Mouse (Mus musculus): Measurements from ENCODE around the gene Apol6. TPM values are rescaled to one million over a fixed set of nuclear protein-coding genes. Genes with fewer than 3 reads are reported as not detected.
"Not testable (repeated sequence)": the region's sequence is repeated elsewhere in the genome, so short reads cannot be mapped to it uniquely, and the experiment has no call there.

Apol6 gene
- polyA plus RNA-seq, 1 experiment, result 0.06 TPM

GRCm38 (mm10) chr15:77054611-77055175 is 10.2 kb downstream of the Apol6 start:
- H3ac ChIP-seq (ENCODE audit: control insufficient read depth, insufficient read length, low read depth), result no peak overlapping the region
- H3K36me3 ChIP-seq (ENCODE audit: control insufficient read depth, insufficient read depth), result no peaks in the 10 kb centered on the region
- peaks cover 10% of the 10 kb centered on the region for H3K27me3 ChIP-seq (ENCODE audit: control insufficient read depth, insufficient read depth, insufficient read length)
- no peak overlapping the region for H3K4me3 ChIP-seq (ENCODE audit: insufficient read depth, poor library complexity, severe bottlenecking)
- TF ChIP-seq USF1 (IDR thresholded peaks at IDR 0.05; ENCODE audit: low read depth) (no peak), CEBPB (IDR thresholded peaks at IDR 0.05; ENCODE audit: low read depth) (no peak), FOSL1 (IDR thresholded peaks at IDR 0.05; ENCODE audit: insufficient read depth, low read length, poor library complexity, severe bottlenecking) (no peak), MYOG (IDR thresholded peaks at IDR 0.05; ENCODE audit: control insufficient read depth, extremely low read depth, insufficient read length) (no peak), MAX (IDR thresholded peaks at IDR 0.05) (no peak), CTCF (IDR thresholded peaks at IDR 0.05; ENCODE audit: control insufficient read depth, insufficient read depth, insufficient read length) (no peak), MYOD1 (IDR thresholded peaks at IDR 0.05; ENCODE audit: control insufficient read depth, insufficient read length, low read depth) (no peak)
- H3K79me3 ChIP-seq (ENCODE audit: low read depth), result no peaks in the 10 kb centered on the region
- no peaks in the 10 kb centered on the region for H3K79me2 ChIP-seq (ENCODE audit: control insufficient read depth, insufficient read depth)

- H3K36me3 ChIP-seq (ENCODE audit: control insufficient read depth, insufficient read depth), result no peaks in the 10 kb centered on the region
- no peak for TF ChIP-seq MYOD1 (IDR thresholded peaks at IDR 0.05; ENCODE audit: control insufficient read depth, insufficient read length, low read depth)
- TF ChIP-seq FOSL1 (IDR thresholded peaks at IDR 0.05; ENCODE audit: insufficient read depth, low read length, poor library complexity, severe bottlenecking), result no peak
- TF ChIP-seq CTCF (IDR thresholded peaks at IDR 0.05; ENCODE audit: control insufficient read depth, insufficient read depth, insufficient read length), result no peak
- no peak for TF ChIP-seq USF1 (IDR thresholded peaks at IDR 0.05; ENCODE audit: low read depth)
- no peak for TF ChIP-seq MAX (IDR thresholded peaks at IDR 0.05)
- no peaks in the 10 kb centered on the region for H3K27me3 ChIP-seq (ENCODE audit: control insufficient read depth, insufficient read depth, insufficient read length)
- H3K79me2 ChIP-seq (ENCODE audit: control insufficient read depth, insufficient read depth), result no peaks in the 10 kb centered on the region
- H3ac ChIP-seq (ENCODE audit: control insufficient read depth, insufficient read length, low read depth), result no peak overlapping the region
- no peak overlapping the region for H3K4me3 ChIP-seq (ENCODE audit: insufficient read depth, poor library complexity, severe bottlenecking)
- H3K79me3 ChIP-seq (ENCODE audit: low read depth), result no peaks in the 10 kb centered on the region
Measured at GRCm38 (mm10) chr15:77056001-77056790, 11.7 kb downstream of the Apol6 start.

- Histone ChIP-seq H3K79me3 (ENCODE audit: low read depth) (no peaks in the 10 kb centered on the region), H3K79me2 (ENCODE audit: control insufficient read depth, insufficient read depth) (no peaks in the 10 kb centered on the region), H3K36me3 (ENCODE audit: control insufficient read depth, insufficient read depth) (no peaks in the 10 kb centered on the region), H3K4me3 (ENCODE audit: insufficient read depth, poor library complexity, severe bottlenecking) (no peak overlapping the region), H3ac (ENCODE audit: control insufficient read depth, insufficient read length, low read depth) (no peak overlapping the region), H3K27me3 (ENCODE audit: control insufficient read depth, insufficient read depth, insufficient read length) (no peaks in the 10 kb centered on the region)
- TF ChIP-seq CTCF (IDR thresholded peaks at IDR 0.05; ENCODE audit: control insufficient read depth, insufficient read depth, insufficient read length) (no peak), MYOG (IDR thresholded peaks at IDR 0.05; ENCODE audit: control insufficient read depth, extremely low read depth, insufficient read length) (no peak)
Measured at GRCm38 (mm10) chr15:77056791-77057051, 12.2 kb downstream of the Apol6 start.

- Histone ChIP-seq H3ac (ENCODE audit: control insufficient read depth, insufficient read length, low read depth) (no peak overlapping the region), H3K79me3 (ENCODE audit: low read depth) (no peaks in the 10 kb centered on the region), H3K4me3 (ENCODE audit: insufficient read depth, poor library complexity, severe bottlenecking) (no peak overlapping the region), H3K27me3 (ENCODE audit: control insufficient read depth, insufficient read depth, insufficient read length) (no peaks in the 10 kb centered on the region), H3K36me3 (ENCODE audit: control insufficient read depth, insufficient read depth) (no peaks in the 10 kb centered on the region), H3K79me2 (ENCODE audit: control insufficient read depth, insufficient read depth) (no peaks in the 10 kb centered on the region)
- TF ChIP-seq CTCF (IDR thresholded peaks at IDR 0.05; ENCODE audit: control insufficient read depth, insufficient read depth, insufficient read length) (no peak), CEBPB (IDR thresholded peaks at IDR 0.05; ENCODE audit: low read depth) (peak; percentile 70), USF1 (IDR thresholded peaks at IDR 0.05; ENCODE audit: low read depth) (peak; percentile 10), FOSL1 (IDR thresholded peaks at IDR 0.05; ENCODE audit: insufficient read depth, low read length, poor library complexity, severe bottlenecking) (peak; percentile 75), MAX (IDR thresholded peaks at IDR 0.05) (no peak), MYOD1 (IDR thresholded peaks at IDR 0.05; ENCODE audit: control insufficient read depth, insufficient read length, low read depth) (no peak), MYOG (IDR thresholded peaks at IDR 0.05; ENCODE audit: control insufficient read depth, extremely low read depth, insufficient read length) (no peak)
Measured at GRCm38 (mm10) chr15:77058566-77058965, 14.0 kb downstream of the Apol6 start.

GRCm38 (mm10) chr15:77059416-77059815 is 14.9 kb downstream of the Apol6 start:
- H3K27me3 ChIP-seq (ENCODE audit: control insufficient read depth, insufficient read depth, insufficient read length); H3K79me3 ChIP-seq (ENCODE audit: low read depth): not testable (repeated sequence)

GRCm38 (mm10) chr15:77062746-77063145 is 18.2 kb downstream of the Apol6 start:
- H3K4me3 ChIP-seq (ENCODE audit: insufficient read depth, poor library complexity, severe bottlenecking), result no peak overlapping the region
- TF ChIP-seq USF1 (IDR thresholded peaks at IDR 0.05; ENCODE audit: low read depth), result no peak
- no peak for TF ChIP-seq MAX (IDR thresholded peaks at IDR 0.05)
- TF ChIP-seq CTCF (IDR thresholded peaks at IDR 0.05; ENCODE audit: control insufficient read depth, insufficient read depth, insufficient read length), result no peak
- no peak for TF ChIP-seq MYOG (IDR thresholded peaks at IDR 0.05; ENCODE audit: control insufficient read depth, extremely low read depth, insufficient read length)
- no peak for TF ChIP-seq FOSL1 (IDR thresholded peaks at IDR 0.05; ENCODE audit: insufficient read depth, low read length, poor library complexity, severe bottlenecking)
- no peak for TF ChIP-seq MYOD1 (IDR thresholded peaks at IDR 0.05; ENCODE audit: control insufficient read depth, insufficient read length, low read depth)
- no peak for TF ChIP-seq CEBPB (IDR thresholded peaks at IDR 0.05; ENCODE audit: low read depth)
- H3ac ChIP-seq (ENCODE audit: control insufficient read depth, insufficient read length, low read depth), result no peak overlapping the region
- H3K36me3 ChIP-seq (ENCODE audit: control insufficient read depth, insufficient read depth), result no peaks in the 10 kb centered on the region
- no peaks in the 10 kb centered on the region for H3K79me2 ChIP-seq (ENCODE audit: control insufficient read depth, insufficient read depth)
- H3K79me3 ChIP-seq (ENCODE audit: low read depth), result no peaks in the 10 kb centered on the region
- no peaks in the 10 kb centered on the region for H3K27me3 ChIP-seq (ENCODE audit: control insufficient read depth, insufficient read depth, insufficient read length)

More at GRCm38 (mm10) chr15:77059416-77059815, 14.9 kb downstream of the Apol6 start:
- peak; percentile 5 for TF ChIP-seq CEBPB (IDR thresholded peaks at IDR 0.05; ENCODE audit: low read depth)
- not testable (repeated sequence) for H3K79me2 ChIP-seq (ENCODE audit: control insufficient read depth, insufficient read depth); H3K36me3 ChIP-seq (ENCODE audit: control insufficient read depth, insufficient read depth); H3ac ChIP-seq (ENCODE audit: control insufficient read depth, insufficient read length, low read depth); H3K4me3 ChIP-seq (ENCODE audit: insufficient read depth, poor library complexity, severe bottlenecking)

Measured in C2C12 (cell line).